Mouse (Mus musculus) fat pad, adult 2 months (tissue): ENCODE measurements around the gene Ppm1e.
A peak's percentile ranks its signal among the peaks of the same experiment; 100 is the strongest.

Experiments
- DNase-seq: peaks from one replicate; pipeline ENCODE4 v3.0.0-alpha.2; 2011; ENCODE audit warnings: low read depth, low spot score; ENCODE audit errors: extremely low read depth

Gene Ppm1e

GRCm38 (mm10) chr11:87254149-87254548 is 104.7 kb downstream of the Ppm1e start:
- no peak for DNase-seq

- DNase-seq, result no peak
These were observed 105.5 kb downstream of the Ppm1e start for GRCm38 (mm10) chr11:87253294-87253693.

GRCm38 (mm10) chr11:87250132-87250531 is 108.7 kb downstream of the Ppm1e start:
- DNase-seq, result no peak

- no peak for DNase-seq
These were observed 111.3 kb downstream of the Ppm1e start for GRCm38 (mm10) chr11:87247494-87247866.

GRCm38 (mm10) chr11:87246724-87247493 is 111.9 kb downstream of the Ppm1e start:
- DNase-seq, result no peak

GRCm38 (mm10) chr11:87246107-87246651 is 112.6 kb downstream of the Ppm1e start:
- no peak for DNase-seq

GRCm38 (mm10) chr11:87245171-87245840 is 113.5 kb downstream of the Ppm1e start:
- DNase-seq, result no peak

- no peak for DNase-seq
These were observed 117.6 kb downstream of the Ppm1e start for GRCm38 (mm10) chr11:87241256-87241655.

GRCm38 (mm10) chr11:87240833-87241215 is 118.0 kb downstream of the Ppm1e start:
- DNase-seq, result no peak

- no peak for DNase-seq
These were observed 118.5 kb downstream of the Ppm1e start for GRCm38 (mm10) chr11:87240141-87240832.

GRCm38 (mm10) chr11:87238891-87239530 is 119.8 kb downstream of the Ppm1e start:
- no peak for DNase-seq

- DNase-seq, result no peak
These were observed 123.3 kb downstream of the Ppm1e start for GRCm38 (mm10) chr11:87235486-87235872.

GRCm38 (mm10) chr11:87234743-87235485 is 123.9 kb downstream of the Ppm1e start:
- DNase-seq, result peak; percentile 5

- no peak for DNase-seq
These were observed 125.4 kb downstream of the Ppm1e start for GRCm38 (mm10) chr11:87233377-87233776.

GRCm38 (mm10) chr11:87227056-87227455 is 131.8 kb downstream of the Ppm1e start:
- no peak for DNase-seq

GRCm38 (mm10) chr11:87222686-87223085 is 136.1 kb downstream of the Ppm1e start:
- DNase-seq, result no peak

GRCm38 (mm10) chr11:87212313-87212712 is 146.5 kb downstream of the Ppm1e start:
- DNase-seq, result no peak
